Mouse (Mus musculus): ENCODE measurements around the gene Kdelr3. TPM values are rescaled to one million over a fixed set of nuclear protein-coding genes. Genes with fewer than 3 reads are reported as not detected.

Kdelr3 gene
- polyA plus RNA-seq, 1 experiment: 146 TPM

DNA sequence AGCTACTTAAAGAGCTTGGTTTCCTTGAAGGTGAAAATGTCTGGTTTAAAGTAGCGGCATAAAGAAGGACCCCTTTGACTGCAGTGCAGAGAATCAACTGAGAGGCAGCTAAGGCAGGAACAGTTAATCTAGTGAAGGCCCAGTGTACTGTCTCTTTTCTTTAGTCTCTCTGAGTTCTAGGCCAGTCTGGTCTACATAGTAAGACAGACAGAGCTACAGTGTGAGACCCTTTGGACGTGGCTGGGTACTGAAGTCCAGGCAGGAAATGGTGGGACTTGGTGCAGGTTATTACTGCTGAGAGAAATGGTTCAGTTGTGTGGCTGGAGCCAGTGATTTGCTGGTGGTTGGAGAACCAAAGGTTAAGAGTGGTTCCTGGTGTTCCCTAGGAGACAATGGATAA is 32.0 kb downstream of the Kdelr3 start:
- H3K4me3 ChIP-seq (ENCODE audit: insufficient read depth, low read length): no peak overlapping the region
- H3K27ac ChIP-seq (ENCODE audit: insufficient read depth, low read length): no peak overlapping the region
- H3K4me1 ChIP-seq (ENCODE audit: control insufficient read depth, insufficient read depth, low read length): no peaks in the 10 kb centered on the region
- TF ChIP-seq POLR2A (IDR thresholded peaks at IDR 0.05; ENCODE audit: low read depth, low read length): no peak

- Histone ChIP-seq H3K27ac (ENCODE audit: insufficient read depth, low read length) (no peak overlapping the region), H3K4me3 (ENCODE audit: insufficient read depth, low read length) (no peak overlapping the region), H3K4me1 (ENCODE audit: control insufficient read depth, insufficient read depth, low read length) (no peaks in the 10 kb centered on the region)
- TF ChIP-seq CTCF (IDR thresholded peaks at IDR 0.05; ENCODE audit: borderline replicate concordance, insufficient read depth, low read length) (no peak), POLR2A (IDR thresholded peaks at IDR 0.05; ENCODE audit: low read depth, low read length) (no peak)
These were observed 36.4 kb downstream of the Kdelr3 start for GRCm38 (mm10) chr15:79552566-79552965.

GRCm38 (mm10) chr15:79559649-79560048 is 43.4 kb downstream of the Kdelr3 start:
- Histone ChIP-seq H3K4me3 (ENCODE audit: insufficient read depth, low read length) (no peak overlapping the region), H3K27ac (ENCODE audit: insufficient read depth, low read length) (no peak overlapping the region), H3K4me1 (ENCODE audit: control insufficient read depth, insufficient read depth, low read length) (no peaks in the 10 kb centered on the region)
- TF ChIP-seq CTCF (IDR thresholded peaks at IDR 0.05; ENCODE audit: borderline replicate concordance, insufficient read depth, low read length) (no peak), POLR2A (IDR thresholded peaks at IDR 0.05; ENCODE audit: low read depth, low read length) (no peak)

- TF ChIP-seq POLR2A (IDR thresholded peaks at IDR 0.05; ENCODE audit: low read depth, low read length) (no peak), CTCF (IDR thresholded peaks at IDR 0.05; ENCODE audit: borderline replicate concordance, insufficient read depth, low read length) (no peak)
- no peak overlapping the region for H3K27ac ChIP-seq (ENCODE audit: insufficient read depth, low read length)
- no peaks in the 10 kb centered on the region for H3K4me1 ChIP-seq (ENCODE audit: control insufficient read depth, insufficient read depth, low read length)
- no peak overlapping the region for H3K4me3 ChIP-seq (ENCODE audit: insufficient read depth, low read length)
These were observed 46.2 kb downstream of the Kdelr3 start for GRCm38 (mm10) chr15:79562417-79562816.

DNA sequence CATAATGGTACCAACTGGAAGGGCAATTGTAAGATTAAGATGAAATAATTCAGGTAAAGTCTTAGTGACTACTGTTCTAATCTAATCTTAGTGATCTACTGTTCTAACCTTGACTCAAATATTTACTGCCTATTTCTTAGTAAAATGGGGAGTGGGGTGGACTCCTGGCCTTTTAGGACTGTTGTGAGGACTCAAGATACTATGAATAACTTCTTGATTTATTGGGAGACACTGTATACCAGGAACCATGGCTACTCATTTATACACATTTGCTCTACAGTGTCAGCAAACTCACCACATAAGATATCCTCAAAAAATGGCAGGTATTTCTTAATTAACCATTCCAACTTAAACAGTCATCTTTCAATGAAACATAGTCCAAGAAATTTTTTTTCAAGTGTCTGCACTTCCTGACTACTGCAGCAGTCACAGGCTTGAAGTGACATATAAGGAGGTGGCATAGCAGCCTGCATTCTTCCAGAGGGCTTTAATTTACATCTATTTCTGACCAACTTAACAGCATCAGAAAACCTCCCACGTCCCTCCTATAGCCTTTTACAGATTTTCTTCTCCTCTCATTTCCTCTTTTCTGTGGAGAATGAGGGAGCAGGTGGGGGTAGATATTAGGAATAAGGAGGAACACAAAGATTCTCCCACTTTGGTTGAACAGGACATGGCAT is 59.5 kb downstream of the Kdelr3 start:
- H3K27ac ChIP-seq (ENCODE audit: insufficient read depth, low read length): peak overlapping the region; percentile 26; the same call in 1 of the 2 replicates
- no peaks in the 10 kb centered on the region for H3K4me1 ChIP-seq (ENCODE audit: control insufficient read depth, insufficient read depth, low read length)
- TF ChIP-seq CTCF (IDR thresholded peaks at IDR 0.05; ENCODE audit: borderline replicate concordance, insufficient read depth, low read length) (no peak), POLR2A (IDR thresholded peaks at IDR 0.05; ENCODE audit: low read depth, low read length) (no peak)
- no peak overlapping the region for H3K4me3 ChIP-seq (ENCODE audit: insufficient read depth, low read length)

DNA sequence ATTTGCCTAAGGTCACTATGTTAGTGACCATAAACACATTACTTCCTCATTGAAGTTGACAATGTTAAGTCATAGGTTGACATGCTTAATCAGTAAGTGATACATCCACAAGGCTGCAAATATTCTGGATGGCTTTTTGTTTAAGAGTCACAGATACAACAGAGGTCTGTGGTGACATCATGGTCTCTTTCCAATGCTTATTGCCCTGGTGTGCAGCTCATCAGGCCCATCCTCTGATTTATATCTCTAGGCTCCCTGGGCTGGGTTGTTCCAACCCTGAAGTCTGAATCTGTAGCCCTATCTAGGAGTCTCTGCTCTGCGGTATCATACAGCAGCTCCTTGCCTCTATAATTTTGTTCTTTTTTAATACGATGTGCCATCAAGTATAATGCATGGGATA is 60.7 kb downstream of the Kdelr3 start:
- no peak for TF ChIP-seq POLR2A (IDR thresholded peaks at IDR 0.05; ENCODE audit: low read depth, low read length)
- TF ChIP-seq CTCF (IDR thresholded peaks at IDR 0.05; ENCODE audit: borderline replicate concordance, insufficient read depth, low read length): no peak
- H3K4me1 ChIP-seq (ENCODE audit: control insufficient read depth, insufficient read depth, low read length): no peaks in the 10 kb centered on the region
- no peak overlapping the region for H3K4me3 ChIP-seq (ENCODE audit: insufficient read depth, low read length)

More for the DNA sequence above, 60.7 kb downstream of the Kdelr3 start:
- no peak overlapping the region for H3K27ac ChIP-seq (ENCODE audit: insufficient read depth, low read length)

Other genes with a start within 250 kb of the Kdelr3 start
- 0.23 TPM in 1 of 2 replicates, not detected in the other for gene Baiap2l2, start 230.9 kb upstream of the Kdelr3 start, polyA plus RNA-seq (2011; ENCODE audit: insufficient read length, low read depth, missing spikeins)
- 7.4 and 11.3 TPM in 2 replicates for gene Pla2g6, start 188.0 kb upstream of the Kdelr3 start, polyA plus RNA-seq (2011; ENCODE audit: insufficient read length, low read depth, missing spikeins)
- 11.7 and 13.8 TPM in 2 replicates for gene Maff, start 169.8 kb upstream of the Kdelr3 start, polyA plus RNA-seq (2011; ENCODE audit: insufficient read length, low read depth, missing spikeins)
- gene Tmem184b, start 112.8 kb upstream of the Kdelr3 start, polyA plus RNA-seq (2011; ENCODE audit: insufficient read length, low read depth, missing spikeins): 82.2 and 98.9 TPM in 2 replicates
- gene Csnk1e, start 60.8 kb upstream of the Kdelr3 start, polyA plus RNA-seq (2011; ENCODE audit: insufficient read length, low read depth, missing spikeins): 62.7 and 78.9 TPM in 2 replicates
- gene Kcnj4, start 11.2 kb upstream of the Kdelr3 start, polyA plus RNA-seq (2011; ENCODE audit: insufficient read length, low read depth, missing spikeins): 0.72 and 1.4 TPM in 2 replicates
- gene Ddx17, start 30.3 kb downstream of the Kdelr3 start, polyA plus RNA-seq (2011; ENCODE audit: insufficient read length, low read depth, missing spikeins): 278 and 332 TPM in 2 replicates
- gene Dmc1, start 88.7 kb downstream of the Kdelr3 start, polyA plus RNA-seq (2011; ENCODE audit: insufficient read length, low read depth, missing spikeins): 0.61 and 0.65 TPM in 2 replicates
- 1.3 and 2.2 TPM in 2 replicates for gene Fam227a, start 142.5 kb downstream of the Kdelr3 start, polyA plus RNA-seq (2011; ENCODE audit: insufficient read length, low read depth, missing spikeins)
- 16.2 and 19.9 TPM in 2 replicates for gene Cby1, start 142.8 kb downstream of the Kdelr3 start, polyA plus RNA-seq (2011; ENCODE audit: insufficient read length, low read depth, missing spikeins)
- gene Tomm22, start 154.4 kb downstream of the Kdelr3 start, polyA plus RNA-seq (2011; ENCODE audit: insufficient read length, low read depth, missing spikeins): 131 and 148 TPM in 2 replicates
- gene Josd1, start 171.5 kb downstream of the Kdelr3 start, polyA plus RNA-seq (2011; ENCODE audit: insufficient read length, low read depth, missing spikeins): 28.4 and 32.0 TPM in 2 replicates
- gene Gtpbp1, start 174.4 kb downstream of the Kdelr3 start, polyA plus RNA-seq (2011; ENCODE audit: insufficient read length, low read depth, missing spikeins): 18.6 and 25.3 TPM in 2 replicates
- gene Sun2, start 226.1 kb downstream of the Kdelr3 start, polyA plus RNA-seq (2011; ENCODE audit: insufficient read length, low read depth, missing spikeins): 42.8 and 43.3 TPM in 2 replicates